Mouse (Mus musculus) liver, embryonic 14.5 days (tissue): ENCODE results near the gene Chpf.

Experiments
- CTCF ChIP-seq: IDR thresholded peaks from 2 replicates; pipeline ENCODE4 v1.5.1; 2016; ENCODE audit warnings: antibody characterized with exemption, low read depth, control low read depth
- EP300 ChIP-seq: IDR thresholded peaks from 2 replicates; pipeline ENCODE4 v1.6.1; 2016; ENCODE audit warnings: antibody characterized with exemption, low read depth

GRCm38 (mm10) chr1:75517984-75518383 lies 38.9 kb upstream of the Chpf start:
- TF ChIP-seq CTCF: no peak
- TF ChIP-seq EP300: no peak
